Comparison of ENCODE assay signal across 21 mouse cellular contexts in the genomic region with DNA sequence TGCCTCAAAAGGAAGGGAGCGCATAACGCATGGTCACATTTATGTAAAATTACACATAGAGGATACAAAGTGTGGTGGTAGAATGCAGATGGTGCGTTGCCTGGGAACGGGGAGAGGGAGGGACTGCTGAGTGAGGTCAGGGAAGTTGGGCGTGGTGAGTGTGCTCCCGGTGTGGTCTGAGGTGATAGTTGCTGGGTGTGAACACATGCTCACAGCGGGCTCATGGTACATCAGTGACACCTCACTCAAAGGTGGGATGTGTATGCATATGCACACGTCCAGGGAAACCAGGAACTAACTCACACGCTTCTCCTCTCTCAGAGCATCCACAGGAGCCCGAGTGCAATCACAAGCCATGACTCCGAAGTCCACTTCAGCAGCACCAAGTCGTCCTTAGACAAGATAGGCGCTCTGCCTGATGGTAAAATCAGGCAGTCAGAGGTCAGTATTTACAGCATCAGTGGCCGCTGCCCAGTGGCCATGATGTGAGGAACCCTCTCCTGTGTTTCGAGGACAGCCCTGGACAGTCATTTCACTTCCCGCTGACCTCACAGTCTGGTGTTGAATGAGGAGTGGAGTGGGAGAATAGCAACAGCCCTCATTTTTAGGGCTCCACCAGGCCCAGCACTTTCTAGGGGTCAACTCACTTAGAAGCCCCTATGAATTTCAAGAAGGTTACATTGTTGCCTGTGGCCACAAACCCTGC. TPM values are rescaled to one million over a fixed set of nuclear protein-coding genes. Genes with fewer than 3 reads are reported as not detected.
DNase-seq lines count a peak whose midpoint lies in the region; ATAC-seq and TF ChIP-seq lines count a peak whose summit lies in the region.
"Had no signal": no experiment of that assay in that cellular context is flagged by ENCODE, and none has a peak within 500 bp of the region (broad histone marks: within the 10 kb centered on the region; RNA-seq: fewer than 3 reads in every experiment).

No protein-coding gene starts in this region.

- H3K9ac ChIP-seq in MEL (ENCODE audit: control insufficient read depth, low read depth, low read length, poor library complexity, severe bottlenecking), result no peak overlapping the region
- H3K9ac ChIP-seq in intestine, embryonic 16.5 days (ENCODE audit: low read depth, low read length), result no peak overlapping the region
- H3K9ac ChIP-seq: limb, embryonic 12.5 days; neural tube, embryonic 12.5 days had no signal

- no peak overlapping the region for H3K4me3 ChIP-seq in MEL (ENCODE audit: control insufficient read depth in 1 of 2, insufficient read depth in 1 of 2, low read depth in 2 of 2, low read length in 2 of 2)
- H3K4me3 ChIP-seq in intestine, embryonic 16.5 days (ENCODE audit: low read length), result no peak overlapping the region
- H3K4me3 ChIP-seq in megakaryocyte, embryonic 14.5 days (replicated peaks), result peak overlapping the region; percentile 16
- H3K4me3 ChIP-seq: forebrain, embryonic 10.5 days; limb, embryonic 12.5 days; neural tube, embryonic 12.5 days had no signal

- no peaks in the 10 kb centered on the region for H3K9me3 ChIP-seq in MEL (replicated peaks; ENCODE audit: insufficient read depth, low read length)
- no peaks in the 10 kb centered on the region for H3K9me3 ChIP-seq in intestine, embryonic 16.5 days (ENCODE audit: control insufficient read depth, low read length)
- no peaks in the 10 kb centered on the region for H3K9me3 ChIP-seq in megakaryocyte, embryonic 14.5 days
- H3K9me3 ChIP-seq: forebrain, embryonic 10.5 days; limb, embryonic 12.5 days; neural tube, embryonic 12.5 days had no signal

- no peak for TF ChIP-seq RAD21 in MEL (IDR thresholded peaks at IDR 0.05; ENCODE audit: low read depth, low read length)

- no peak for TF ChIP-seq POLR2A in MEL (IDR thresholded peaks at IDR 0.05; ENCODE audit: control insufficient read depth in 1 of 2, insufficient read depth in 1 of 2, low read depth in 1 of 2, low read length in 2 of 2, poor library complexity in 1 of 2)

- 0 out of 2 replicates have a peak, but pooled peaks have one; percentile 18 for ATAC-seq in intestine, embryonic 16.5 days

- H3K27ac ChIP-seq in MEL (ENCODE audit: control insufficient read depth, low read depth, low read length), result no peak overlapping the region
- no peak overlapping the region for H3K27ac ChIP-seq in intestine, embryonic 16.5 days (ENCODE audit: low read length)
- H3K27ac ChIP-seq: forebrain, embryonic 10.5 days; limb, embryonic 12.5 days; neural tube, embryonic 12.5 days had no signal

- no peaks in the 10 kb centered on the region for H3K79me2 ChIP-seq in MEL (ENCODE audit: control insufficient read depth, insufficient read depth, low read length, poor library complexity)

- no peaks in the 10 kb centered on the region for H3K27me3 ChIP-seq in MEL (ENCODE audit: control insufficient read depth in 1 of 2, insufficient read depth in 2 of 2, low read length in 2 of 2)
- no peaks in the 10 kb centered on the region for H3K27me3 ChIP-seq in intestine, embryonic 16.5 days (replicated peaks; ENCODE audit: control insufficient read depth, insufficient read depth, low read length)
- peaks cover 14% of the 10 kb centered on the region for H3K27me3 ChIP-seq in megakaryocyte, embryonic 14.5 days (replicated peaks)
- H3K27me3 ChIP-seq: CH12.LX; limb, embryonic 12.5 days; neural tube, embryonic 12.5 days had no signal

- DNase-seq in CD4-positive helper T cell, adult 2 months (ENCODE audit: low read depth, low spot score), result peak; percentile 9
- peak; percentile 45 for DNase-seq in MEL (ENCODE audit: low read depth, low spot score)
- no peak for DNase-seq in lung, postnatal 36 days
- DNase-seq in thymus, postnatal 25 days, result no peak
- DNase-seq in frontal cortex, postnatal 25 days (ENCODE audit: low spot score in 2 of 2), result no peak
- DNase-seq: adrenal gland, adult 2 months; cerebellum, postnatal 14 days; heart, postnatal 4 days; kidney, adult 18-20 months; kidney, postnatal 4 days; lung, postnatal 14 days; midbrain, embryonic 14.5 days had no signal

- no peak for TF ChIP-seq CTCF in MEL (IDR thresholded peaks at IDR 0.05 in 2 of 3, conservative IDR thresholded peaks at IDR 0.05 in 1 of 3; ENCODE audit: control insufficient read depth in 1 of 3, insufficient read depth in 1 of 3, low read depth in 2 of 3, low read length in 3 of 3, poor library complexity in 1 of 3, severe bottlenecking in 1 of 3)

- H3K4me1 ChIP-seq in MEL (ENCODE audit: control insufficient read depth in 1 of 2, insufficient read depth in 2 of 2, low read length in 2 of 2), result peaks cover 9 to 40% of the 10 kb centered on the region in 2 experiments
- peaks cover 10% of the 10 kb centered on the region for H3K4me1 ChIP-seq in intestine, embryonic 16.5 days (ENCODE audit: control insufficient read depth, insufficient read depth, low read length)
- peaks cover 33% of the 10 kb centered on the region for H3K4me1 ChIP-seq in megakaryocyte, embryonic 14.5 days

- WGBS in intestine, embryonic 16.5 days, result 63% methylated on average over 16 of the region's 16 CpGs

- peaks cover 0 to 12% of the 10 kb centered on the region in 2 experiments; a peak in 2 of 4 replicates for H3K36me3 ChIP-seq in MEL (ENCODE audit: control insufficient read depth in 1 of 2, insufficient read depth in 2 of 2, low read length in 2 of 2)
- no peaks in the 10 kb centered on the region for H3K36me3 ChIP-seq in intestine, embryonic 16.5 days (ENCODE audit: control insufficient read depth, insufficient read depth, low read length)
- H3K36me3 ChIP-seq in megakaryocyte, embryonic 14.5 days (replicated peaks; ENCODE audit: low read length), result peaks cover 3% of the 10 kb centered on the region
- H3K36me3 ChIP-seq: forebrain, embryonic 10.5 days; limb, embryonic 12.5 days; neural tube, embryonic 12.5 days had no signal

- H3K4me2 ChIP-seq in intestine, embryonic 16.5 days (ENCODE audit: low read depth, low read length), result no peak overlapping the region
- H3K4me2 ChIP-seq: limb, embryonic 12.5 days; neural tube, embryonic 12.5 days had no signal

- no peak for TF ChIP-seq EP300 in MEL (IDR thresholded peaks at IDR 0.05; ENCODE audit: low read depth in 1 of 2, low read length in 2 of 2)

TF ChIP-seq in MEL, 35 proteins besides CTCF, POLR2A, EP300 and RAD21:
- TF ChIP-seq MAX (IDR thresholded peaks at IDR 0.05; ENCODE audit: low read length), result 0 out of 2 replicates have a peak, but pooled peaks have one; percentile 38
- no peak for TF ChIP-seq ZC3H11A (IDR thresholded peaks at IDR 0.05; ENCODE audit: low read depth, low read length)

RNA-seq across cellular contexts. Expression of a gene that starts 37.8 kb away (rescaled TPM):
- 56.0 and 61.7 TPM in 2 replicates for total RNA-seq in MEL (2012; rRNA removed)
- polyA plus RNA-seq in MEL (2012; ENCODE audit: insufficient read depth in 1 of 2, insufficient read length in 2 of 2, low read depth in 1 of 2, low replicate concordance in 2 of 2, missing spikeins in 1 of 2), result 100 to 1,000 TPM in 1 of 2 experiments, 10 to 100 TPM in 1; 58.0 to 166 TPM
- polyA plus RNA-seq in intestine, embryonic 16.5 days (2015; fragmentation: Nextera tagmentation; extraction: Ambion mirVana), result 74.2 and 76.7 TPM in 2 replicates
- 17.2 and 33.1 TPM in 2 replicates for polyA plus RNA-seq in megakaryocyte, embryonic 14.5 days (2012; ENCODE audit: insufficient read depth, low replicate concordance)

RNA-seq across cellular contexts. Expression of a gene that starts 44.0 kb away (rescaled TPM):
- total RNA-seq in MEL (2012; rRNA removed), result 0.04 TPM in 1 of 2 replicates, not detected in the other
- polyA plus RNA-seq in MEL (2012; ENCODE audit: insufficient read depth in 1 of 2, insufficient read length in 2 of 2, low read depth in 1 of 2, low replicate concordance in 2 of 2, missing spikeins in 1 of 2), result under 1 TPM in 1 of 2 experiments, not detected in 1; 0.17 TPM
- polyA plus RNA-seq in intestine, embryonic 16.5 days (2015; fragmentation: Nextera tagmentation; extraction: Ambion mirVana), result 0.22 and 0.87 TPM in 2 replicates
- polyA plus RNA-seq in megakaryocyte, embryonic 14.5 days (2012; ENCODE audit: insufficient read depth, low replicate concordance), result not detected in 2 replicates

RNA-seq across cellular contexts. Expression of a gene that starts 48.9 kb away (rescaled TPM):
- 0.39 TPM in 1 of 2 replicates, not detected in the other for total RNA-seq in MEL (2012; rRNA removed)
- under 1 TPM in 1 of 2 experiments, not detected in 1; 0.84 TPM for polyA plus RNA-seq in MEL (2012; ENCODE audit: insufficient read depth in 1 of 2, insufficient read length in 2 of 2, low read depth in 1 of 2, low replicate concordance in 2 of 2, missing spikeins in 1 of 2)
- 0.47 and 0.71 TPM in 2 replicates for polyA plus RNA-seq in intestine, embryonic 16.5 days (2015; fragmentation: Nextera tagmentation; extraction: Ambion mirVana)
- not detected in 2 replicates for polyA plus RNA-seq in megakaryocyte, embryonic 14.5 days (2012; ENCODE audit: insufficient read depth, low replicate concordance)
- polyA plus RNA-seq: adrenal gland, adult 2 months; small intestine, adult 2 months had no signal

RNA-seq across cellular contexts. Expression of a gene that starts 49.6 kb away (rescaled TPM):
- total RNA-seq in MEL (2012; rRNA removed), result not detected in 2 replicates
- not detected for polyA plus RNA-seq in MEL (2012; ENCODE audit: insufficient read depth in 1 of 2, insufficient read length in 2 of 2, low read depth in 1 of 2, low replicate concordance in 2 of 2, missing spikeins in 1 of 2)
- not detected in 2 replicates for polyA plus RNA-seq in intestine, embryonic 16.5 days (2015; fragmentation: Nextera tagmentation; extraction: Ambion mirVana)
- not detected in 2 replicates for polyA plus RNA-seq in megakaryocyte, embryonic 14.5 days (2012; ENCODE audit: insufficient read depth, low replicate concordance)
- total RNA-seq: adrenal gland, adult 2 months; CH12.LX; heart, adult 8-10 months; heart, postnatal 4 days; layer of hippocampus, postnatal 25 days had no signal
- polyA plus RNA-seq: adrenal gland, adult 2 months; forebrain, embryonic 10.5 days; limb, embryonic 12.5 days; midbrain, embryonic 14.5 days had no signal

Comparison
In these comparisons a context has a peak if more than half of its experiments do, and no peak if none do; other contexts are left out.
1. DNase-seq: peak in CD4-positive helper T cell, adult 2 months (single experiment) and MEL (single experiment); none in lung, postnatal 36 days (single experiment), thymus, postnatal 25 days (single experiment) and frontal cortex, postnatal 25 days (0 of 2).